Mouse (Mus musculus): ENCODE results near the gene Kndc1.

- no peak for TF ChIP-seq POLR2A (IDR thresholded peaks at IDR 0.05; ENCODE audit: low read depth, low read length)
- no peak for TF ChIP-seq CTCF (conservative IDR thresholded peaks at IDR 0.05; ENCODE audit: insufficient read depth, insufficient read length, low read depth, low read length)
Measured at GRCm38 (mm10) chr7:139909469-139909868, 15.0 kb downstream of the Kndc1 start.
